Mouse (Mus musculus): ENCODE data around the gene Ankrd60. TPM values are rescaled to one million over a fixed set of nuclear protein-coding genes. Genes with fewer than 3 reads are reported as not detected.

Gene Ankrd60
- total and polyA plus RNA-seq, 3 experiments, result not detected

DNA sequence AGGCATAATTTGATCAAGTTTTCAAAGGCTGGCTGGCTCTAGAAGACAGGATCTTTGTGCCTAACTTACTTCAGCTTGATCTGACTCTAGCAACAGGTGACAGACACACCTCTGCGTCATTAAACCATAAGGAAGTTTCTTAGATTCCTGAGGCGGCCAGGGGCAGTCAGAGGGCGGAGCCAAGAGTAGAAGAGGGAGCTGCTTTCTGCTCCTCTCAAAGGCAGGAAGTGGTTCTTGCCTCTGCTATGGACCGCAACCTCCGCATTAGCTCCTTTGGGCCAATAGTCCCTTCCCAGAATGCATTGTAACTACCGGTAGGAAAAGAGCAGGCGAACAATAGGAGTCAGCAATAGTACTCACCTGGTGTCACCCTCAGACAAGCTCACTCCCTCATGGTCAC lies 43.6 kb downstream of the Ankrd60 start:
- H3K79me2 ChIP-seq (ENCODE audit: control insufficient read depth, insufficient read depth, low read length, poor library complexity), result no peaks in the 10 kb centered on the region
- H3K9me3 ChIP-seq (replicated peaks; ENCODE audit: insufficient read depth, low read length), result no peaks in the 10 kb centered on the region
- no peaks in the 10 kb centered on the region for H3K36me3 ChIP-seq (ENCODE audit: control insufficient read depth in 1 of 2, insufficient read depth in 2 of 2, low read length in 2 of 2)
- no peak overlapping the region for H3K27ac ChIP-seq (ENCODE audit: control insufficient read depth, low read depth, low read length)
- no peaks in the 10 kb centered on the region for H3K27me3 ChIP-seq (ENCODE audit: control insufficient read depth in 1 of 2, insufficient read depth in 2 of 2, low read length in 2 of 2)
- no peak for DNase-seq (ENCODE audit: low read depth, low spot score)
- no peak overlapping the region for H3K9ac ChIP-seq (ENCODE audit: control insufficient read depth, low read depth, low read length, poor library complexity, severe bottlenecking)
- no peak overlapping the region for H3K4me3 ChIP-seq (ENCODE audit: control insufficient read depth in 1 of 2, insufficient read depth in 1 of 2, low read depth in 2 of 2, low read length in 2 of 2)
- TF ChIP-seq USF2 (IDR thresholded peaks at IDR 0.05; ENCODE audit: borderline replicate concordance in 1 of 2, insufficient read depth in 1 of 2, low read depth in 1 of 2, low read length in 2 of 2) (no peak), ZKSCAN1 (IDR thresholded peaks at IDR 0.05; ENCODE audit: low read depth, low read length) (no peak), MEF2A (IDR thresholded peaks at IDR 0.05; ENCODE audit: extremely low read depth, insufficient replicate concordance, low read depth, low read length, poor library complexity, severe bottlenecking) (no peak), EP300 (IDR thresholded peaks at IDR 0.05; ENCODE audit: low read depth in 1 of 2, low read length in 2 of 2) (no peak), ZMIZ1 (IDR thresholded peaks at IDR 0.05; ENCODE audit: low read depth, low read length) (no peak)
- no peaks in the 10 kb centered on the region for H3K4me1 ChIP-seq (ENCODE audit: control insufficient read depth in 1 of 2, insufficient read depth in 2 of 2, low read length in 2 of 2)

- Histone ChIP-seq H3K27ac (ENCODE audit: control insufficient read depth, low read depth, low read length) (no peak overlapping the region), H3K9ac (ENCODE audit: control insufficient read depth, low read depth, low read length, poor library complexity, severe bottlenecking) (no peak overlapping the region), H3K4me3 (ENCODE audit: control insufficient read depth in 1 of 2, insufficient read depth in 1 of 2, low read depth in 2 of 2, low read length in 2 of 2) (no peak overlapping the region), H3K9me3 (replicated peaks; ENCODE audit: insufficient read depth, low read length) (no peaks in the 10 kb centered on the region), H3K27me3 (ENCODE audit: control insufficient read depth in 1 of 2, insufficient read depth in 2 of 2, low read length in 2 of 2) (no peaks in the 10 kb centered on the region), H3K36me3 (ENCODE audit: control insufficient read depth in 1 of 2, insufficient read depth in 2 of 2, low read length in 2 of 2) (no peaks in the 10 kb centered on the region), H3K79me2 (ENCODE audit: control insufficient read depth, insufficient read depth, low read length, poor library complexity) (no peaks in the 10 kb centered on the region), H3K4me1 (ENCODE audit: control insufficient read depth in 1 of 2, insufficient read depth in 2 of 2, low read length in 2 of 2) (no peaks in the 10 kb centered on the region)
- TF ChIP-seq POLR2AphosphoS5 (IDR thresholded peaks at IDR 0.05; ENCODE audit: borderline replicate concordance, low read depth, low read length), result no peak
- TF ChIP-seq MEF2A (IDR thresholded peaks at IDR 0.05; ENCODE audit: extremely low read depth, insufficient replicate concordance, low read depth, low read length, poor library complexity, severe bottlenecking), result no peak
- TF ChIP-seq POLR2AphosphoS2 (IDR thresholded peaks at IDR 0.05; ENCODE audit: low read length), result no peak
- TF ChIP-seq TCF12 (IDR thresholded peaks at IDR 0.05; ENCODE audit: low read depth, low read length), result no peak
- TF ChIP-seq TBP (IDR thresholded peaks at IDR 0.05; ENCODE audit: low read depth, low read length), result no peak
- TF ChIP-seq CHD1 (IDR thresholded peaks at IDR 0.05; ENCODE audit: low read depth, low read length), result no peak
- TF ChIP-seq USF1 (IDR thresholded peaks at IDR 0.05; ENCODE audit: low read depth, low read length), result no peak
- TF ChIP-seq ETS1 (IDR thresholded peaks at IDR 0.05; ENCODE audit: low read depth, low read length), result no peak
- TF ChIP-seq POLR2A (IDR thresholded peaks at IDR 0.05; ENCODE audit: control insufficient read depth in 1 of 2, insufficient read depth in 1 of 2, low read depth in 1 of 2, low read length in 2 of 2, poor library complexity in 1 of 2), result no peak
- no peak for TF ChIP-seq MAZ (IDR thresholded peaks at IDR 0.05; ENCODE audit: low read depth, low read length)
- no peak for TF ChIP-seq GATA1 (IDR thresholded peaks at IDR 0.05; ENCODE audit: low read depth, low read length)
- TF ChIP-seq E2F4 (IDR thresholded peaks at IDR 0.05; ENCODE audit: borderline replicate concordance, low read depth, low read length), result no peak
- no peak for TF ChIP-seq MAX (IDR thresholded peaks at IDR 0.05; ENCODE audit: low read length)
- TF ChIP-seq NRF1 (IDR thresholded peaks at IDR 0.05; ENCODE audit: insufficient read depth, low read depth, low read length, poor library complexity, severe bottlenecking), result no peak
- no peak for TF ChIP-seq SIN3A (IDR thresholded peaks at IDR 0.05; ENCODE audit: low read length)
- no peak for TF ChIP-seq MAFK (IDR thresholded peaks at IDR 0.05; ENCODE audit: borderline replicate concordance, low read depth, low read length)
- no peak for DNase-seq (ENCODE audit: low read depth, low spot score)
Observed at GRCm38 (mm10) chr2:173532711-173533462, 45.3 kb downstream of the Ankrd60 start.

All from MEL (cell line).